ENCODE assay signal across 14 mouse cellular contexts in the genomic region with DNA sequence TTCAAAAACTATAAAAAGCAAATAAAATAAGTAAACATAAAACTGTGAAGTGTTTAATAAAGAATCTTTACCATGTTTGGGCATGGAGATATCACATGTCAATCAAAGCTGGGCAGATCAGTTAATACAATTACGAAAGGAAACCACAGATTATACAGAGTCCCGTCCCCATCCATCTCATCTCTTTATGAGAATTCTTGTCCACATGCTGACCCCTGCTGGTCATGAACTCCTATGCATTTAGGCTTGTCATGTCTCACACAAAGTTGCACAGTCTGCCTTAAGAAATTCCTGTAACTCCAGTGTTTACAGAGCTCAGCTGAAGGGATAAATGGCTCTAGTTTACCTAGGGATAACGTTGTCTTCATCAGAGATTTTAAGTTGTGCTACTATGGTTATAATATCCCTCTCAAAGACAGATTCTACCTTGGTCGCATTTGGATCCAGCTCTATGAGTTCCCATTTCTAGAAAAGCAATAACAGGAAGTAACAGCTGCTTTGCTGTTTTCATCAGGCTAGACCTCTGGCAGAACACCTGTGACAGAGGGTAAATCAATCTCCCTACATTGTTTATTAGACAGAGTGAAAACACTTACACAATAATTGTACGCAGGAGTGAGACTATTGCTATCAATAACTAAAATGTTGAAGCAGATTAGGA.
DNase-seq lines count a peak whose midpoint lies in the region; ATAC-seq and TF ChIP-seq lines count a peak whose summit lies in the region.
"Had no signal": no experiment of that assay in that cellular context is flagged by ENCODE, and none has a peak within 500 bp of the region (broad histone marks: within the 10 kb centered on the region; RNA-seq: fewer than 3 reads in every experiment).

No protein-coding gene starts in this region.

- TF ChIP-seq EP300 in liver, postnatal 0 days (IDR thresholded peaks at IDR 0.05; ENCODE audit: low read depth) = no peak

- no peaks in the 10 kb centered on the region for H3K4me1 ChIP-seq in liver, postnatal 0 days (ENCODE audit: insufficient read depth)
- H3K4me1 ChIP-seq in liver, embryonic 11.5 days (replicated peaks; ENCODE audit: control insufficient read depth, insufficient read depth, low read length) = no peaks in the 10 kb centered on the region

- no peak overlapping the region for H3K9ac ChIP-seq in liver, postnatal 0 days (replicated peaks)
- no peak overlapping the region for H3K9ac ChIP-seq in liver, embryonic 11.5 days (ENCODE audit: low read depth, low read length)
- H3K9ac ChIP-seq: hindbrain, embryonic 14.5 days had no signal

- DNase-seq in liver, postnatal 0 days = peak; percentile 22
- no peak for DNase-seq in liver, embryonic 11.5 days (ENCODE audit: low spot score)
- peak; percentile 53 for DNase-seq in T-cell, adult 2 months (ENCODE audit: low spot score)
- peak; percentile 76 for DNase-seq in thymus, postnatal 14 days
- DNase-seq in MN1 (ENCODE audit: low spot score) = no peak
- DNase-seq in urinary bladder, adult 2 months (ENCODE audit: low spot score) = no peak
- DNase-seq in layer of hippocampus, adult 2 months (ENCODE audit: low spot score in 2 of 2) = no peak
- DNase-seq: heart, adult 2 months; kidney, postnatal 25 days; lung, adult 18-20 months; midbrain, embryonic 14.5 days had no signal

- H3K9me3 ChIP-seq in liver, postnatal 0 days (ENCODE audit: low read length) = no peaks in the 10 kb centered on the region
- H3K9me3 ChIP-seq in liver, embryonic 11.5 days (ENCODE audit: control insufficient read depth, low read length) = no peaks in the 10 kb centered on the region

- no peaks in the 10 kb centered on the region for H3K36me3 ChIP-seq in liver, postnatal 0 days (replicated peaks; ENCODE audit: insufficient read depth, low read length)
- no peaks in the 10 kb centered on the region for H3K36me3 ChIP-seq in liver, embryonic 11.5 days (ENCODE audit: control insufficient read depth, insufficient read depth, low read length)

- no peak overlapping the region for H3K27ac ChIP-seq in liver, postnatal 0 days (ENCODE audit: low read depth)
- H3K27ac ChIP-seq in liver, embryonic 11.5 days (ENCODE audit: low read depth, low read length) = no peak overlapping the region
- H3K27ac ChIP-seq in layer of hippocampus, adult 2 months = no peak overlapping the region
- H3K27ac ChIP-seq: heart, adult 2 months; hindbrain, embryonic 14.5 days had no signal

- no peak overlapping the region for H3K4me3 ChIP-seq in liver, postnatal 0 days (ENCODE audit: low read depth, low read length)
- no peak overlapping the region for H3K4me3 ChIP-seq in liver, embryonic 11.5 days (ENCODE audit: low read depth, low read length)
- H3K4me3 ChIP-seq in layer of hippocampus, adult 2 months = no peak overlapping the region
- H3K4me3 ChIP-seq: heart, adult 2 months had no signal

- ATAC-seq in liver, postnatal 0 days = peak; percentile 48
- no peak for ATAC-seq in liver, embryonic 11.5 days (replicated peaks; ENCODE audit: low FRiP score)
- ATAC-seq in inflammation-experienced regulatory T-cells, adult 6 months = peak; percentile 90
- ATAC-seq: forebrain, embryonic 14.5 days had no signal

- WGBS in liver, postnatal 0 days (ENCODE audit: insufficient replicate concordance) = 53% methylated on average over 5 of the region's 5 CpGs
- 69% methylated on average over 5 of the region's 5 CpGs for WGBS in liver, embryonic 11.5 days

- H3K4me2 ChIP-seq in liver, postnatal 0 days (ENCODE audit: low read depth, low read length) = no peak overlapping the region
- no peak overlapping the region for H3K4me2 ChIP-seq in liver, embryonic 11.5 days
- H3K4me2 ChIP-seq: hindbrain, embryonic 14.5 days had no signal

- no peaks in the 10 kb centered on the region for H3K27me3 ChIP-seq in liver, postnatal 0 days (ENCODE audit: insufficient read depth, low read length)
- no peaks in the 10 kb centered on the region for H3K27me3 ChIP-seq in liver, embryonic 11.5 days (replicated peaks; ENCODE audit: control insufficient read depth, insufficient read depth, low read length)

- peak; percentile 59 for TF ChIP-seq CTCF in liver, postnatal 0 days (IDR thresholded peaks at IDR 0.05; ENCODE audit: low read depth)
- no peak for TF ChIP-seq CTCF in layer of hippocampus, adult 2 months (conservative IDR thresholded peaks at IDR 0.05)

Comparison
In these comparisons a context has a peak if more than half of its experiments do, and no peak if none do; other contexts are left out.
1. DNase-seq: peak in liver, postnatal 0 days (single experiment), T-cell, adult 2 months (single experiment) and thymus, postnatal 14 days (single experiment); none in liver, embryonic 11.5 days (single experiment), MN1 (single experiment), urinary bladder, adult 2 months (single experiment) and layer of hippocampus, adult 2 months (0 of 2).